Mouse (Mus musculus) neutrophil, adult 5-6 weeks (primary cell): ENCODE data around the gene Map3k4. TPM values are rescaled to one million over a fixed set of nuclear protein-coding genes. Genes with fewer than 3 reads are reported as not detected.

Experiments
- ATAC-seq: fragments of 151-379, 151-347 bp; 2 replicates; pipeline ENCODE4 v1.8.0; 2017; ENCODE audit warnings: mild to moderate bottlenecking, moderate TSS enrichment; ENCODE audit not compliant: insufficient number of reproducible peaks, poor library complexity, low FRiP score, severe bottlenecking; ENCODE audit errors: extremely low read depth
- total RNA-seq: library from RNA; stranded (forward); fragments of 200-1000 nt; gene quantifications from 2 replicates; pipeline ENCODE4 v1.2.3, GENCODE M21; 2017

Map3k4 gene
- total RNA-seq, 1 experiment from 2014 or later, result 38.2 TPM

GRCm38 (mm10) chr17:12277297-12277696 is 41.3 kb downstream of the Map3k4 start:
- no peak for ATAC-seq

DNA sequence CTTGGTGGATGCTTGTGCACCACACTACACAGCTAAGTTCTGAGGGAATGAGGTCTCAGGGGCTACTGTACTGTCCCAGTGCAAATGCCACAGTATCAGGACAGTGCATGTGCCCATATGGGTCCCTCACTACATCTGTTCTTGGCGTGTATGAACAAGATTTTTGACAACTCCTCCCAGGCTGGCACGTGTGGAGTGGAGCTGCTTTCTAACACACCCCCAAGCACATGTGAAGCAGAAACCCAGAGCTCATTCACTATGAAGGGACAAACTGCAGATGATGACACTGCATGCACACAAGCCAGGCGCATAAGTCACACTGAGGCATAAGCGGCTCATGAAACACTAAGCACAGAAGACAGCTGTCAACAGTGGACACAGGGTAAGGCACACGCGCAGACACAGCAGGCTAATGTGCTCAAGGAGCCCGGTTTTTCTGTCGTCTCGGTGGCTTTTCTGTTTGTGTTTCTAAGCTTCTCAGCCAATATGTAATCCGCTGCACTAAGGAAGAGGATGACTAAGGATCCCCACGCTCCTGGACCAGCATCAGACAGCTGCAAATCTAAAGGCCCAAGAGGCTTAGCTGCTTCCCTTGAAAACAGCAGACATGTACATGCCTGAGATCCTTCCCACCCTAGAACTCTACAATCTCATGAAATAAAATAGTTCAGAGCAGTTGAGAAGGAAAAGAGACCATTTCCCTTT is 41.9 kb downstream of the Map3k4 start:
- no peak for ATAC-seq

DNA sequence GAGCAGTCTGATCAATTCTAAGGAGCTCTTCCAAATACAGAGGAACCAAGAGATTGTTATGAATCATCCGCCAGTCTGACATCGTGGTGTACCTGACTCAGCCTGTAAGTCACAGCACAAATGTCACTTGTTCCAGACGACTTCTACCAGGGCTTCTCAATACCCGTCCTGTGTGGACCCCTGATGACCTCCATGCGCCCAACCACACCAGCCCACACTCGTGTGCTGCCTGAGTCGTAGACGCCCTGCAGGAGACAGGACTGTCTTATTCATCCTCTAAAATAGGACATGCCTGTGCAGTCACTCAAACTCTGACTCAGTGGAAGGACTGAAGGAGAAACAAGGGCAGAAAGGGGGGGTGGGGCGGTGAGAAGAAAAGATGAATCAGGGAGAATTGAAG is 42.8 kb downstream of the Map3k4 start:
- ATAC-seq, result no peak

GRCm38 (mm10) chr17:12273032-12273431 is 45.6 kb downstream of the Map3k4 start:
- ATAC-seq, result no peak

- ATAC-seq, result no peak
Observed at GRCm38 (mm10) chr17:12271805-12272204, 46.8 kb downstream of the Map3k4 start.

DNA sequence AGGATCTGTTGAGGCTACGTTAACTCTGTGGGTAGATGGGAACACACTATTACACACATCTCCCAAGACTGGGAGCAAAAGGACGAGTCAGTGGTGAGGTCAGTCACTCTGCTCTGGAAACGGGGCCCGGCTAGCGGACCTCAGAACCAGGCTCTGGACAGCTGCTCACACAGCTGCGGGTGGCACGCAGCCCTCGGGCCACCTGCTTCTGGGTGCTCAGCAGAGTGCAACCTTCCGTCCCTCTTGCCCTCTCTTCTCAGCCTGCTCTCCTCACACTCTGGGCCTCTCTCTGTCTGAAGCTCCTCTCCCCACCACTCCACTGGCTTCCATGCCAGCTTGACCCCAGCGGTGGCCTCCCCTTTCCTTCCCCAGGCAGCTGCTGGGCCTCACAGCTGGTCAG is 50.1 kb downstream of the Map3k4 start:
- ATAC-seq, result no peak

DNA sequence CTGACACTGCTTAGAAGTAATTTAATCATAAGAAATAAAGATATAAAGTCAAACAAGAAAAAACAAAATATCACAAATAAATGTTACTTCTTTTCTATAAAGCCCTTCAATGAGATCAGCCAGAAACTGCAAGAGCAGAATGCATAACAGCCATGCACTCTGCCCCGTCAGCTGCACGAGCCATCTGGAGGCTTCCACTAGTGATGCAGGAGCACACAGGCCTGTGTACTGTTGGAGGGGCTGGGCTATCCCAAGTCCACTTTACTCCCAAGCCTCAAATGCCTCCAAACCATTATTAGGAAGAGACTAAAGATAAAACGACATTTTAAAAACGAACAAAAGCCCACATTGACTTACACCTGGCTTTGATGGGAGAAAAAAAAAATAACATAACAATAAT is 50.5 kb downstream of the Map3k4 start:
- ATAC-seq, result no peak

- no peak for ATAC-seq
Observed at GRCm38 (mm10) chr17:12265969-12266925, 52.3 kb downstream of the Map3k4 start.

DNA sequence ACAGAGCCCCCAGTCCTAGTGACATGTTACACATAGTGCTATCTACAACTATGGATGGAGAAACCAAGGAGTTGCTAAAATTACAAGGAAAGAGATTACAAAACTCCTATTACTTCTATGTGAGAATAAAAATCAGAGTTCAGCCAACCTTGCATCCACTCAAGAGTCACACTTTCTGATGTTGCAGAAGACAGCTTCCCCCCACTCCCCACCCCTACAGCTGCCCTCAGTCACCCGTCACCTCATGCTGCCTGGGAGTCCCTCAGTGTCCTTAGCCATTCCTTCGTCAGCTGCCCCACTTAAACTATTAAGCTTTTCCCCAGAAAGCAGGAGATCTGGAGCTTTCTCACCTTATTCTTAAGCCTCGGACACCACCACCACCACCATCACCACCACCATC is 54.3 kb downstream of the Map3k4 start:
- ATAC-seq, result no peak

GRCm38 (mm10) chr17:12263787-12264186 is 54.8 kb downstream of the Map3k4 start:
- ATAC-seq, result no peak

DNA sequence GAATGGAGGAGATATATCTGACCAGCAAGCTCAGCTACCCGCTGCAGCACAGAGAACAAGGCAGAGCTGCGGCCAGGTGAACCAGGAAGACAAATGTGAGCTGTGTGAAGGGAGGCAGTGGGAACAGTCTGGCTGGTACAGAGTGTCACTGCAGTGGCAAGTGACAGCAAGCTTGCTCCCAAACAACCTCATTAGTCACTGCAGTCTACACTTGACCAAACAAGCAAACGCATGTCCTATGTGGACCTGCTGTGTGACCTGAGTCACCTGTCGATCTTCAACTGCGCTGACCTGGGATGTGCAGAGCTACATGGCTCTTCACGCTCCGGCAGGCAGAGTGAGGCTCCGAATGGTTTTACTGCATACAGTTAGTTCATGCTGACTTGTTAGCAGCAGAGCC is 55.7 kb downstream of the Map3k4 start:
- ATAC-seq, result no peak

- ATAC-seq, result no peak
Observed at GRCm38 (mm10) chr17:12261887-12262286, 56.7 kb downstream of the Map3k4 start.

- ATAC-seq, result no peak
Observed at GRCm38 (mm10) chr17:12261376-12261775, 57.2 kb downstream of the Map3k4 start.

GRCm38 (mm10) chr17:12259957-12260356 is 58.6 kb downstream of the Map3k4 start:
- ATAC-seq, result no peak

- no peak for ATAC-seq
Observed at GRCm38 (mm10) chr17:12258517-12258916, 60.1 kb downstream of the Map3k4 start.

DNA sequence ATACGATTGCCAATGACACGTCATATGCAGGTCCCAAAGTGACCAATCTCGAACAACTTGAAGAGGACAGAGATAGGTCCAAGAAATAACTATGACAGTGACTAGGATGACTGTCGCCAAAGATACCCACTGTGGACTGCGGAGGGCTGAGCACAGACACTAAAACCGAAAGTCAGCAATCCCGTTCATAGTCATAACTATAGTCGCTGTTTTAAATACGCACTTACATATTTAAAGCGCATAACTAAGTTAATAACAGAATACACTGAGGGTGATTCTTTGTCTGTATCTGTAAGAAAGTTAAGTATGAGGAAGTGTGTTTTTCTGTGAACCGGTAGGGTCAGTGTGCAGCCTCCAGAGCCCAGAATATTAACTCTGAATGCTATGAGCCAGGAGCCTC is 62.5 kb downstream of the Map3k4 start:
- ATAC-seq, result no peak

- no peak for ATAC-seq
Observed at GRCm38 (mm10) chr17:12250581-12250980, 68.0 kb downstream of the Map3k4 start.

DNA sequence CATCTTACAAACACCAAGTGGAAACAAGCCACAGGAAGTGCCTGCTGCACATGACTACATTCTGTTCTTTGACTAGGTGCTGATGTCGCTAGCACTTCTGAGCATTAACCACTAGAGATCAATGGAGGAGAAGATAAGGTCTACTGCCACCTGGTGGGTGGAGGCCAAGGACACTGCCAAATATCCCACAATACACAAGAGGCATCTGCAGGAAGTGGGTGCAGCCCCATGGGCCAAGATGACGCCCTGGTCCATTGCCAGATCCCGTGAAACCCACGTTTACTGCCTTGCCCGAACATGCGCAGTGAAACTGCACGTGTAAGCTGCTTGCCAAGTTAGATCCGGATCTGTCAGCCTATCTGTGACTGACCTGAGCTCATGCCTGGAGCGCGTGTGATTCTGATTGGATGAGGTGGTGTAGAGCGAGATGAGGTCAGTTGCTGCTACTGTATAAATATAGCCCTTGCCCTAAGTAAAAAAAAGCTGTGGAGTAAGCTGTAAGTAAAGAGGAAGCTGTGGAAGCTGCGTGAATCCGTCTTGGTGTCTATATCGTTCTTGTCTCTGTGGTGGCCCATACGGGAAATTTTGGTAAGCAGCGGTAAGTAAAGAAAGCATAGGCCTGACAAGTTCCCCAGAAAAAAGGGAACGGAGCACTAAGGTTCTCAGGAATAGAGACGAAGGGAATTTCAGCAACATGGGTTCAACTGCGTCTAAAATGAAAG is 68.7 kb downstream of the Map3k4 start:
- ATAC-seq, result no peak

- ATAC-seq, result no peak
Observed at GRCm38 (mm10) chr17:12240701-12241100, 77.9 kb downstream of the Map3k4 start.

DNA sequence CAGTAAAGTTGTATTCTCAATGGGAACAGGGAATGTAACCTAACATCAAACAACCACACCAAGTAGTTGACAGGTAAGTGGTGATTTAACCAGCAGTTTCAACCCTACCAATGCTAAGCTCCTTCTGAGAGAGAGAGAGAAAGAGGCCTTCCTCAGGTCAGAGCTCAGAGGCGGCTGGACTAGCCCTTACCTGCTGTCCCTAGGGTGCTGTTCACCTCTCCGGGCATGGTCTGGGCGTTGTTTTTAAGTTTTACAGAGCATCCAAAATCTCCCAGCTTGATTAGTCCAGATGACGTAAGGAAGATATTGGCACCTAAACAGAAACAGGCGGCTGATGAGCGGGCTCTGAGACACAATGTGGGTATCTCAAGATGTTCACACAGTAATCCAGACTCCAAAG is 85.9 kb downstream of the Map3k4 start:
- no peak for ATAC-seq
